Mouse (Mus musculus): ENCODE measurements around the gene Alox12e. TPM values are rescaled to one million over a fixed set of nuclear protein-coding genes. Genes with fewer than 3 reads are reported as not detected.

Alox12e gene
- polyA plus RNA-seq, 1 experiment from 2014 or later: not detected

- no peak overlapping the region for H3K9ac ChIP-seq (ENCODE audit: low read length)
- WGBS: 84% methylated on average over 10 of the region's 10 CpGs
- no peaks in the 10 kb centered on the region for H3K36me3 ChIP-seq (ENCODE audit: control insufficient read depth, insufficient read depth, low read length)
- no peak overlapping the region for H3K4me3 ChIP-seq (ENCODE audit: control insufficient read depth in 1 of 2, insufficient read depth in 1 of 2, low read depth in 1 of 2, low read length in 2 of 2)
- no peaks in the 10 kb centered on the region for H3K27me3 ChIP-seq (ENCODE audit: control insufficient read depth, insufficient read depth, low read length)
- H3K9me3 ChIP-seq (ENCODE audit: control insufficient read depth, low read length): no peaks in the 10 kb centered on the region
- H3K4me1 ChIP-seq (ENCODE audit: control insufficient read depth in 2 of 2, insufficient read depth in 2 of 2, low read length in 2 of 2): peaks cover 4 to 6% of the 10 kb centered on the region in 2 experiments; a peak in 3 of 4 replicates
- no peak overlapping the region for H3K27ac ChIP-seq (replicated peaks in 1 of 2; ENCODE audit: control insufficient read depth in 1 of 2, insufficient read depth in 1 of 2, low read depth in 2 of 2, low read length in 2 of 2)
- no peak overlapping the region for H3K4me2 ChIP-seq (ENCODE audit: low read length)
- no peak for ATAC-seq (ENCODE audit: insufficient number of reproducible peaks, insufficient read depth, low FRiP score, low read depth)
These were observed 34.3 kb downstream of the Alox12e start for GRCm38 (mm10) chr11:70288102-70288501.

- Histone ChIP-seq H3K9ac (ENCODE audit: low read length) (no peak overlapping the region), H3K9me3 (ENCODE audit: control insufficient read depth, low read length) (no peaks in the 10 kb centered on the region), H3K27me3 (ENCODE audit: control insufficient read depth, insufficient read depth, low read length) (no peaks in the 10 kb centered on the region), H3K36me3 (ENCODE audit: control insufficient read depth, insufficient read depth, low read length) (no peaks in the 10 kb centered on the region), H3K4me3 (ENCODE audit: control insufficient read depth in 1 of 2, insufficient read depth in 1 of 2, low read depth in 1 of 2, low read length in 2 of 2) (no peak overlapping the region), H3K4me1 (ENCODE audit: control insufficient read depth in 2 of 2, insufficient read depth in 2 of 2, low read length in 2 of 2) (peaks cover 4 to 6% of the 10 kb centered on the region in 2 experiments; a peak in 3 of 4 replicates), H3K27ac (replicated peaks in 1 of 2; ENCODE audit: control insufficient read depth in 1 of 2, insufficient read depth in 1 of 2, low read depth in 2 of 2, low read length in 2 of 2) (no peak overlapping the region), H3K4me2 (ENCODE audit: low read length) (no peak overlapping the region)
- no peak for ATAC-seq (ENCODE audit: insufficient number of reproducible peaks, insufficient read depth, low FRiP score, low read depth)
- WGBS: 58% methylated on average over 5 of the region's 5 CpGs
These were observed 36.7 kb downstream of the Alox12e start for GRCm38 (mm10) chr11:70285686-70286085.

- Histone ChIP-seq H3K27ac (replicated peaks in 1 of 2; ENCODE audit: control insufficient read depth in 1 of 2, insufficient read depth in 1 of 2, low read depth in 2 of 2, low read length in 2 of 2) (no peak overlapping the region), H3K4me2 (ENCODE audit: low read length) (no peak overlapping the region), H3K9ac (ENCODE audit: low read length) (no peak overlapping the region), H3K27me3 (ENCODE audit: control insufficient read depth, insufficient read depth, low read length) (no peaks in the 10 kb centered on the region), H3K9me3 (ENCODE audit: control insufficient read depth, low read length) (no peaks in the 10 kb centered on the region), H3K36me3 (ENCODE audit: control insufficient read depth, insufficient read depth, low read length) (no peaks in the 10 kb centered on the region), H3K4me3 (ENCODE audit: control insufficient read depth in 1 of 2, insufficient read depth in 1 of 2, low read depth in 1 of 2, low read length in 2 of 2) (no peak overlapping the region), H3K4me1 (ENCODE audit: control insufficient read depth in 2 of 2, insufficient read depth in 2 of 2, low read length in 2 of 2) (peaks cover 6% of the 10 kb centered on the region in 2 experiments; a peak in 3 of 4 replicates)
- 68% methylated on average over 3 of the region's 3 CpGs for WGBS
- no peak for ATAC-seq (ENCODE audit: insufficient number of reproducible peaks, insufficient read depth, low FRiP score, low read depth)
These were observed 37.7 kb downstream of the Alox12e start for GRCm38 (mm10) chr11:70284757-70285156.

DNA sequence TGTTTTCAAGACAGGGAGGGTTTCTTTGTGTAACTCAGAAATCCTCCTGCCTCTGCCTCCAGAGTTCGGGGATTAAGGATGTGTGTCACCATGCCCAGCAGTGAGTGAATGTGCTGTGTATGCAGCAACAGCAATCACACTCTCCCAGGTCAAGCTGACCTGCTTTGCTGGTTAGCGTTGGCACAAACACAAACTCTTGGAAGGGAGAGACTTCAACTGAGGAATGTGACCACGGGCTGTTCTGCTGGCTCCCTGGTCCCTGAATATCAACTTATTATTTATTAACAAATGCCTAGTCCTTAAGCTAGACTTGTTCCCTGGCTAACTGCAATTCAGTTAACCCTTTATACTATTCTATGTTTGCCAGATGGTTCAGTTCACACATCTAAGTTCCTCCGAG lies 38.8 kb downstream of the Alox12e start:
- no peak for ATAC-seq (ENCODE audit: insufficient number of reproducible peaks, insufficient read depth, low FRiP score, low read depth)
- Histone ChIP-seq H3K4me1 (ENCODE audit: control insufficient read depth in 2 of 2, insufficient read depth in 2 of 2, low read length in 2 of 2) (0 out of 4 replicates have a peak, but pooled peaks cover 0 to 2% of the 10 kb centered on the region in 2 experiments), H3K36me3 (ENCODE audit: control insufficient read depth, insufficient read depth, low read length) (no peaks in the 10 kb centered on the region), H3K4me2 (ENCODE audit: low read length) (no peak overlapping the region), H3K4me3 (ENCODE audit: control insufficient read depth in 1 of 2, insufficient read depth in 1 of 2, low read depth in 1 of 2, low read length in 2 of 2) (no peak overlapping the region), H3K9me3 (ENCODE audit: control insufficient read depth, low read length) (no peaks in the 10 kb centered on the region), H3K27me3 (ENCODE audit: control insufficient read depth, insufficient read depth, low read length) (no peaks in the 10 kb centered on the region), H3K27ac (replicated peaks in 1 of 2; ENCODE audit: control insufficient read depth in 1 of 2, insufficient read depth in 1 of 2, low read depth in 2 of 2, low read length in 2 of 2) (no peak overlapping the region), H3K9ac (ENCODE audit: low read length) (no peak overlapping the region)
- WGBS: 74% methylated on average over 4 of the region's 4 CpGs

DNA sequence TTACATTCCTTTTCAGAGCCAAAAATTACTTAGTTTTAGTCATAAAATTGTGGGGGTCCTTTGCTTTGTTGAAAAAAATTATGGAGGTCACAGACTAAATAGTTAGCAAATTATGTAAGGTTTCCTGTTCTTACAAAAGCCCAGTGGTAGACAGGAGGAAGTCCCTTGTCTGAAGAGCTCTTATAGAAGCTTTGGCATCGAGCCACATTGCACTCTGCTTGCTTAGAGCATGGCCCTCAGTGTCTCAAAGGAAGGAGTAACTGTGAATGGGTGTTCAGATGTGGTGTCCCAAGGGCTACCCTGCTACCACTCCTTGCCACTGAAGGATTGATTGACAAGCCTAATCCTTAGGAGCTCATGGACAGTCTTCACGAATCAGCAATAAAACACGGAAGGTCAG lies 42.0 kb downstream of the Alox12e start:
- Histone ChIP-seq H3K4me1 (ENCODE audit: control insufficient read depth in 2 of 2, insufficient read depth in 2 of 2, low read length in 2 of 2) (0 out of 4 replicates have a peak, but pooled peaks cover 0 to 2% of the 10 kb centered on the region in 2 experiments), H3K27me3 (ENCODE audit: control insufficient read depth, insufficient read depth, low read length) (no peaks in the 10 kb centered on the region), H3K4me3 (ENCODE audit: control insufficient read depth in 1 of 2, insufficient read depth in 1 of 2, low read depth in 1 of 2, low read length in 2 of 2) (no peak overlapping the region), H3K27ac (replicated peaks in 1 of 2; ENCODE audit: control insufficient read depth in 1 of 2, insufficient read depth in 1 of 2, low read depth in 2 of 2, low read length in 2 of 2) (no peak overlapping the region), H3K4me2 (ENCODE audit: low read length) (no peak overlapping the region), H3K9ac (ENCODE audit: low read length) (no peak overlapping the region), H3K36me3 (ENCODE audit: control insufficient read depth, insufficient read depth, low read length) (no peaks in the 10 kb centered on the region), H3K9me3 (ENCODE audit: control insufficient read depth, low read length) (no peaks in the 10 kb centered on the region)
- WGBS: 48% methylated on average over 3 of the region's 3 CpGs
- no peak for ATAC-seq (ENCODE audit: insufficient number of reproducible peaks, insufficient read depth, low FRiP score, low read depth)

DNA sequence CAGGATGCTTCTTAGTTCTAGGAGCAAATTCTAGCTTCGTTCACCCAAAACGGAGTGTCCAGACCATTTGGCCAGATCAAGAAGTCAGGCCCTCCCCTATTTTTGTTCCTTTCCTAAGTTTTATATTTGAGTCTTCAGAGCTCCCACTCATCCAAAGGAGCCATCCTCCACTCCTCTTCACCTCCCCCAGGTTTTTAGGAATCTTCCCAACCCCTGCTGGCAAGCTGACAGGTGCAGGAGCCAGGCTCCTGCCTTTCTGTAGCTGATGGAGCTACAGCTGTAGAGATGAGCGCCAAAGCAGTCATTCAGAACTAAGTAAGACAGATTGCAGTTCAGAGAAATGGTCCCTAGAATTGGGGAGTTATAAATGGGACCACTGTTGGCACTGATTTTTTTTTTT lies 43.5 kb downstream of the Alox12e start:
- H3K27ac ChIP-seq (replicated peaks in 1 of 2; ENCODE audit: control insufficient read depth in 1 of 2, insufficient read depth in 1 of 2, low read depth in 2 of 2, low read length in 2 of 2): no peak overlapping the region
- no peak for ATAC-seq (ENCODE audit: insufficient number of reproducible peaks, insufficient read depth, low FRiP score, low read depth)
- H3K9me3 ChIP-seq (ENCODE audit: control insufficient read depth, low read length): no peaks in the 10 kb centered on the region
- H3K4me2 ChIP-seq (ENCODE audit: low read length): no peak overlapping the region
- H3K27me3 ChIP-seq (ENCODE audit: control insufficient read depth, insufficient read depth, low read length): no peaks in the 10 kb centered on the region
- H3K9ac ChIP-seq (ENCODE audit: low read length): no peak overlapping the region
- no peaks in the 10 kb centered on the region for H3K36me3 ChIP-seq (ENCODE audit: control insufficient read depth, insufficient read depth, low read length)
- 0 out of 4 replicates have a peak, but pooled peaks cover 0 to 2% of the 10 kb centered on the region in 2 experiments for H3K4me1 ChIP-seq (ENCODE audit: control insufficient read depth in 2 of 2, insufficient read depth in 2 of 2, low read length in 2 of 2)
- no peak overlapping the region for H3K4me3 ChIP-seq (ENCODE audit: control insufficient read depth in 1 of 2, insufficient read depth in 1 of 2, low read depth in 1 of 2, low read length in 2 of 2)
- 76% methylated on average over 3 of the region's 3 CpGs for WGBS

DNA sequence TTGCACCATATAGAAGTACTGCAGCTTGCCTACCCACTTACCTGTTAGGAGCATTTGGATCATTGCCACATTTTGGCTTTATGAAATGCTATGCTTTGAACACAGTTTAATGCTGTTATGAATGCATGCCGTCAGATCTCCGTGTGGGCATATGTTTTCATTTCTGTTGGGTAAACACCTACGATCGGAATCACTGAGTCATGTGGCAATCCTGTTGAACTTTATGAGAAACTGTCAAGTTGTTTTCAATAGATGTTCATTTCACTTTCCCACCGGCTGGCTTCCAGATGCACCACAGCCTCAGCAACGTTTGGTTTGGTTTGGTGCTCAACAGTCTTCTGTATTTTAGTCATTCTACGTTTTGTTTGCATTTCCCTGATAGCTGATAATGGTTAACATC lies 50.8 kb downstream of the Alox12e start:
- Histone ChIP-seq H3K36me3 (ENCODE audit: control insufficient read depth, insufficient read depth, low read length) (no peaks in the 10 kb centered on the region), H3K9ac (ENCODE audit: low read length) (no peak overlapping the region), H3K4me1 (ENCODE audit: control insufficient read depth in 2 of 2, insufficient read depth in 2 of 2, low read length in 2 of 2) (no peaks in the 10 kb centered on the region), H3K9me3 (ENCODE audit: control insufficient read depth, low read length) (no peaks in the 10 kb centered on the region), H3K27ac (replicated peaks in 1 of 2; ENCODE audit: control insufficient read depth in 1 of 2, insufficient read depth in 1 of 2, low read depth in 2 of 2, low read length in 2 of 2) (no peak overlapping the region), H3K4me2 (ENCODE audit: low read length) (no peak overlapping the region), H3K27me3 (ENCODE audit: control insufficient read depth, insufficient read depth, low read length) (no peaks in the 10 kb centered on the region), H3K4me3 (ENCODE audit: control insufficient read depth in 1 of 2, insufficient read depth in 1 of 2, low read depth in 1 of 2, low read length in 2 of 2) (no peak overlapping the region)
- WGBS: 80% methylated on average over 7 of the region's 7 CpGs
- no peak for ATAC-seq (ENCODE audit: insufficient number of reproducible peaks, insufficient read depth, low FRiP score, low read depth)

DNA sequence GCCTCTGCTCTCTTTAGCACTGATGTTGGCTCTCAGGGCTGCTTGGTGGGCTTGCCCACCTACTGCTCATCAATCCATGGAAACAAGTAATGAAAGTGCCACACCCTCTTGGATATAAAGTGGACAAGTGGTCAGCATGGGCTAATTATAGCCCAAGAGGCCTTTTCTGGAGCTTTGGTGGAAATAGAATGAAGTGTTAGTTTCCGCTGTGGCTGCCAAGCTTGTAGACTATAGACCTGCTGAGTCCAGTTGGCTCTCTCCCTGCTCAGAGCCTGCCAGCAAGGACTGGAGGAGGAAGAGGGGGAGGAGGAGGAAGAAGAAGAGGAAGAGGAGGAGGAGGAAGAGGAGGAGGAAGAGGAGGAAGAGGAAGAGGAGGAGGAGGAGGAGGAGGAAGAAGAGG lies 56.0 kb downstream of the Alox12e start:
- 56% methylated on average over 1 of the region's 1 CpGs for WGBS
- no peaks in the 10 kb centered on the region for H3K27me3 ChIP-seq (ENCODE audit: control insufficient read depth, insufficient read depth, low read length)
- no peak overlapping the region for H3K9ac ChIP-seq (ENCODE audit: low read length)
- no peaks in the 10 kb centered on the region for H3K36me3 ChIP-seq (ENCODE audit: control insufficient read depth, insufficient read depth, low read length)
- H3K4me3 ChIP-seq (ENCODE audit: control insufficient read depth in 1 of 2, insufficient read depth in 1 of 2, low read depth in 1 of 2, low read length in 2 of 2): no peak overlapping the region
- peak overlapping the region; percentile 47 to 48; a peak in 3 of 4 replicates for H3K27ac ChIP-seq (replicated peaks in 1 of 2; ENCODE audit: control insufficient read depth in 1 of 2, insufficient read depth in 1 of 2, low read depth in 2 of 2, low read length in 2 of 2)
- H3K4me1 ChIP-seq (ENCODE audit: control insufficient read depth in 2 of 2, insufficient read depth in 2 of 2, low read length in 2 of 2): peaks cover 10 to 14% of the 10 kb centered on the region in 2 experiments
- no peaks in the 10 kb centered on the region for H3K9me3 ChIP-seq (ENCODE audit: control insufficient read depth, low read length)
- H3K4me2 ChIP-seq (ENCODE audit: low read length): no peak overlapping the region
- ATAC-seq (ENCODE audit: insufficient number of reproducible peaks, insufficient read depth, low FRiP score, low read depth): no peak
